ENCODE assay signal across 1 mouse cellular context in genomic region chr19:38054149-38054719, GRCm38 (mm10).
TF ChIP-seq lines count a peak whose summit lies in the region.

No protein-coding gene starts in this region.

TF ChIP-seq in MEL, 35 proteins besides CTCF, POLR2A, EP300 and RAD21 (continued from another document):
- TF ChIP-seq BHLHE40 (IDR thresholded peaks at IDR 0.05; ENCODE audit: borderline replicate concordance, low read depth, low read length) (no peak), E2F4 (IDR thresholded peaks at IDR 0.05; ENCODE audit: borderline replicate concordance, low read depth, low read length) (no peak)
